Mouse (Mus musculus) embryonic fibroblast, embryonic 13.5 days (primary cell): ENCODE data around the gene Hist1h2ai.
"Not testable (repeated sequence)": the region's sequence is repeated elsewhere in the genome, so short reads cannot be mapped to it uniquely, and the experiment has no call there.

ENCODE experiments used
- CTCF ChIP-seq: IDR thresholded peaks from 2 replicates; pipeline ENCODE4 v1.5.1; 2011; ENCODE audit warnings: mild to moderate bottlenecking, control low read depth, low read length, moderate library complexity, borderline replicate concordance; ENCODE audit not compliant: insufficient read depth
- POLR2A ChIP-seq: IDR thresholded peaks from 2 replicates; pipeline ENCODE4 v1.6.1; 2011; ENCODE audit warnings: low read depth, mild to moderate bottlenecking, control low read depth, low read length, moderate library complexity

DNA sequence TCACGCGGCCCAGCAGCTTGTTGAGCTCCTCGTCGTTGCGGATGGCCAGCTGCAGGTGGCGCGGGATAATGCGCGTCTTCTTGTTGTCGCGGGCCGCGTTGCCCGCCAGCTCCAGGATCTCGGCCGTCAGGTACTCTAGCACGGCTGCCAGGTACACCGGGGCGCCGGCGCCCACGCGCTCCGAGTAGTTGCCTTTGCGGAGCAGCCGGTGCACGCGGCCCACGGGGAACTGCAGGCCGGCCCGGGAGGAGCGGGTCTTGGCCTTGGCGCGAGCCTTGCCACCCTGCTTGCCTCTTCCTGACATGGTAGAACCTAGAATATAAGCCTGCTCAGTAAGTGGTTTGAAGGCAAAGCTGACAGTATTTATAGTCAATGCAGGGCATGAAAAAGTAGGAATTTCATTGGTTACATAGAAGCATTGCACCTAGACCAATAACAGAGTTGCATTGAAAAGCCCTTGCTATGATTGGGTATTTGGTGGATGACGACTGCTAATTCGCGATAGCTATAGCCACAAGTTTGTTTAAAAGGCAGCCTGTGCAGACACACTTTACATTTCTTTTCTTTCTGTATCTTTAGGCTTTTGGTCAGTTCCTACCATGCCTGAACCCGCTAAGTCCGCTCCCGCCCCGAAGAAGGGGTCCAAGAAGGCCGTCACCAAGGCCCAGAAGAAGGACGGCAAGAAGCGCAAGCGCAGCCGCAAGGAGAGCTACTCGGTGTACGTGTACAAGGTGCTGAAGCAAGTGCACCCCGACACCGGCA, 37.5 kb downstream of the Hist1h2ai start, which contains the start of the genes Hist1h2ak and Hist1h2bn:
- TF ChIP-seq POLR2A, result peak; percentile 77; the same call in 1 of the 2 replicates
- TF ChIP-seq CTCF, result not testable (repeated sequence)
